Mouse (Mus musculus) B cell, adult 2 months (primary cell): Measurements from ENCODE around the gene Ky.

Source experiments
- DNase-seq, 2 experiments: peaks; one replicate each; pipeline ENCODE4 v3.0.0; 2022

Ky gene

GRCm38 (mm10) chr9:102504716-102505378 is 703 bp upstream of the Ky start:
- no peak for DNase-seq

GRCm38 (mm10) chr9:102508315-102508714 is 2.8 kb downstream of the Ky start:
- DNase-seq, result no peak

GRCm38 (mm10) chr9:102511423-102511822 is 5.9 kb downstream of the Ky start:
- no peak for DNase-seq

GRCm38 (mm10) chr9:102513578-102513977 is 8.0 kb downstream of the Ky start:
- no peak for DNase-seq

- no peak for DNase-seq
Observed at GRCm38 (mm10) chr9:102518443-102518842, 12.9 kb downstream of the Ky start.

- peak; percentile 40 to 54 for DNase-seq
Observed at GRCm38 (mm10) chr9:102521396-102521795, 15.8 kb downstream of the Ky start.

- no peak for DNase-seq
Observed at GRCm38 (mm10) chr9:102528106-102528505, 22.6 kb downstream of the Ky start.

- DNase-seq, result no peak
Observed at GRCm38 (mm10) chr9:102528561-102528960, 23.0 kb downstream of the Ky start.

GRCm38 (mm10) chr9:102529008-102529407 is 23.5 kb downstream of the Ky start:
- no peak for DNase-seq

GRCm38 (mm10) chr9:102531051-102531892 is 25.7 kb downstream of the Ky start:
- DNase-seq, result no peak

GRCm38 (mm10) chr9:102536968-102537367 is 31.4 kb downstream of the Ky start:
- DNase-seq, result no peak

- DNase-seq, result peak; percentile 46 to 49
Observed at GRCm38 (mm10) chr9:102539699-102540098, 34.1 kb downstream of the Ky start.

- peak; percentile 59 to 61 for DNase-seq
Observed at GRCm38 (mm10) chr9:102541666-102542065, 36.1 kb downstream of the Ky start.

GRCm38 (mm10) chr9:102542540-102542939 is 37.0 kb downstream of the Ky start:
- DNase-seq, result peak; percentile 46 to 48

GRCm38 (mm10) chr9:102543761-102544115 is 38.2 kb downstream of the Ky start:
- no peak for DNase-seq

- no peak for DNase-seq
Observed at GRCm38 (mm10) chr9:102544116-102544772, 38.7 kb downstream of the Ky start.

- DNase-seq, result peak; percentile 91 to 93
Observed at GRCm38 (mm10) chr9:102544773-102545366, 39.3 kb downstream of the Ky start.

GRCm38 (mm10) chr9:102545406-102546255 is 40.1 kb downstream of the Ky start:
- DNase-seq, result peak; percentile 31 to 42

- DNase-seq, result no peak
Observed at GRCm38 (mm10) chr9:102546256-102547027, 40.9 kb downstream of the Ky start.

GRCm38 (mm10) chr9:102547028-102547354 is 41.4 kb downstream of the Ky start:
- no peak for DNase-seq

- no peak for DNase-seq
Observed at GRCm38 (mm10) chr9:102549211-102549610, 43.7 kb downstream of the Ky start.

- no peak for DNase-seq
Observed at GRCm38 (mm10) chr9:102551771-102552170, 46.2 kb downstream of the Ky start.
